Comparison of ENCODE assay signal across 30 mouse cellular contexts in the genomic region with DNA sequence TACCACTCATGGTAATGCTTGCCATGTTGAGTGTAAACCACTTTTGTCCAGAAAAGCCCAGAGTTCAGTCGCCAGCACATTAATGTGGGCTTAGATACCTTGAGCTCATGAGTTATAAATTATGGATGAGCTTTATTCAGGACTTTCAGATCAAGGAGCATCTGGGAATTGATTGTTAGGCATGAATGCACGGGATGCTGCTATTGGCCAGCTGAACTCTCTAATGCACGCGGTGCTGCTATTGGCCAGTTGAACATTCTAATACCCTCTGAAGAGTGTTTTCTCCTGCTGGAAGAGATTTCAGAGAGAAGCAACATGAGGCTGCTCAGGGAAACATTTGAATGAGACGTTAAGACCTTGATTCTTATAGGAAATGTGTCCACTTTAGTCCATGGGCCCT. TPM values are rescaled to one million over a fixed set of nuclear protein-coding genes. Genes with fewer than 3 reads are reported as not detected.
DNase-seq lines count a peak whose midpoint lies in the region; ATAC-seq and TF ChIP-seq lines count a peak whose summit lies in the region.
"Had no signal": no experiment of that assay in that cellular context is flagged by ENCODE, and none has a peak within 500 bp of the region (broad histone marks: within the 10 kb centered on the region; RNA-seq: fewer than 3 reads in every experiment).

No protein-coding gene starts in this region.

- H3K4me2 ChIP-seq in midbrain, embryonic 11.5 days, result no peak overlapping the region
- H3K4me2 ChIP-seq in midbrain, embryonic 16.5 days (ENCODE audit: low read length), result no peak overlapping the region
- no peak overlapping the region for H3K4me2 ChIP-seq in midbrain, embryonic 14.5 days (ENCODE audit: low read length)
- H3K4me2 ChIP-seq in liver, postnatal 0 days (ENCODE audit: low read depth, low read length), result no peak overlapping the region
- H3K4me2 ChIP-seq: heart, embryonic 13.5 days; hindbrain, embryonic 14.5 days had no signal

- TF ChIP-seq EP300 in liver, postnatal 0 days (IDR thresholded peaks at IDR 0.05; ENCODE audit: low read depth), result no peak

- no peak overlapping the region for H3K4me3 ChIP-seq in midbrain, embryonic 11.5 days (ENCODE audit: low read depth, low read length)
- H3K4me3 ChIP-seq in midbrain, embryonic 16.5 days (ENCODE audit: low read depth, low read length), result no peak overlapping the region
- H3K4me3 ChIP-seq in midbrain, embryonic 14.5 days (replicated peaks; ENCODE audit: low read depth, low read length), result no peak overlapping the region
- no peak overlapping the region for H3K4me3 ChIP-seq in liver, postnatal 0 days (ENCODE audit: low read depth, low read length)
- H3K4me3 ChIP-seq: forebrain, embryonic 10.5 days; heart, adult 2 months; heart, embryonic 10.5 days; heart, embryonic 13.5 days had no signal

- DNase-seq in heart, adult 11 months, result peak; percentile 40
- DNase-seq in heart, postnatal 14 days, result no peak
- no peak for DNase-seq in midbrain, embryonic 11.5 days (ENCODE audit: low spot score, missing footprints)
- DNase-seq in midbrain, embryonic 14.5 days, result peak; percentile 65
- peak; percentile 18 for DNase-seq in retina, postnatal 1 day
- DNase-seq in liver, postnatal 0 days, result no peak
- DNase-seq in kidney, postnatal 36 days, result no peak
- DNase-seq: adrenal gland, adult 2 months; adrenal gland, postnatal 14 days; B cell, adult 2 months; cerebellum, adult 11-12 months; cerebellum, adult 8-10 months; cerebellum, postnatal 14 days; gastrocnemius, postnatal 25 days; heart, adult 2 months had no signal

- no peaks in the 10 kb centered on the region for H3K36me3 ChIP-seq in midbrain, embryonic 11.5 days (ENCODE audit: control insufficient read depth, insufficient read depth, low read length)
- H3K36me3 ChIP-seq in midbrain, embryonic 16.5 days (ENCODE audit: control insufficient read depth, insufficient read depth, low read length), result no peaks in the 10 kb centered on the region
- no peaks in the 10 kb centered on the region for H3K36me3 ChIP-seq in midbrain, embryonic 14.5 days (ENCODE audit: control insufficient read depth, insufficient read depth, low read length)
- H3K36me3 ChIP-seq in liver, postnatal 0 days (replicated peaks; ENCODE audit: insufficient read depth, low read length), result no peaks in the 10 kb centered on the region
- H3K36me3 ChIP-seq: forebrain, embryonic 10.5 days; G1E; heart, embryonic 10.5 days; heart, embryonic 13.5 days had no signal

- no peak overlapping the region for H3K27ac ChIP-seq in midbrain, embryonic 11.5 days (ENCODE audit: low read depth, low read length)
- H3K27ac ChIP-seq in midbrain, embryonic 16.5 days (ENCODE audit: low read length), result no peak overlapping the region
- no peak overlapping the region for H3K27ac ChIP-seq in midbrain, embryonic 14.5 days (replicated peaks; ENCODE audit: low read depth, low read length)
- H3K27ac ChIP-seq in liver, postnatal 0 days (ENCODE audit: low read depth), result no peak overlapping the region
- H3K27ac ChIP-seq: forebrain, embryonic 10.5 days; heart, adult 2 months; heart, embryonic 10.5 days; heart, embryonic 13.5 days; hindbrain, embryonic 14.5 days; hindbrain, postnatal 0 days had no signal

- no peak for TF ChIP-seq CTCF in liver, postnatal 0 days (IDR thresholded peaks at IDR 0.05; ENCODE audit: low read depth)

- 58% methylated on average over 5 of the region's 5 CpGs for WGBS in midbrain, embryonic 11.5 days
- WGBS in midbrain, embryonic 16.5 days, result 35% methylated on average over 5 of the region's 5 CpGs
- WGBS in midbrain, embryonic 14.5 days, result 39% methylated on average over 5 of the region's 5 CpGs
- 79% methylated on average over 5 of the region's 5 CpGs for WGBS in liver, postnatal 0 days (ENCODE audit: insufficient replicate concordance)

- H3K4me1 ChIP-seq in midbrain, embryonic 11.5 days (ENCODE audit: control insufficient read depth, insufficient read depth, low read length), result peaks cover 4% of the 10 kb centered on the region; the same call in 1 of the 2 replicates
- no peaks in the 10 kb centered on the region for H3K4me1 ChIP-seq in midbrain, embryonic 16.5 days (ENCODE audit: control insufficient read depth, insufficient read depth, low read length)
- 0 out of 2 replicates have a peak, but pooled peaks cover 4% of the 10 kb centered on the region for H3K4me1 ChIP-seq in midbrain, embryonic 14.5 days (ENCODE audit: control insufficient read depth, insufficient read depth, low read length)
- H3K4me1 ChIP-seq in liver, postnatal 0 days (ENCODE audit: insufficient read depth), result no peaks in the 10 kb centered on the region
- H3K4me1 ChIP-seq: heart, embryonic 10.5 days; heart, embryonic 13.5 days had no signal

- intact Hi-C loops in heart, postnatal 14 days (cut with DNase I), result no loop called here

- H3K9me3 ChIP-seq in midbrain, embryonic 11.5 days (ENCODE audit: control insufficient read depth, low read length), result peaks cover 7% of the 10 kb centered on the region; the same call in 1 of the 2 replicates
- H3K9me3 ChIP-seq in midbrain, embryonic 16.5 days (replicated peaks; ENCODE audit: control insufficient read depth, low read length, poor library complexity, severe bottlenecking), result no peaks in the 10 kb centered on the region
- H3K9me3 ChIP-seq in midbrain, embryonic 14.5 days (ENCODE audit: control insufficient read depth, low read length), result no peaks in the 10 kb centered on the region
- H3K9me3 ChIP-seq in liver, postnatal 0 days (ENCODE audit: low read length), result no peaks in the 10 kb centered on the region
- H3K9me3 ChIP-seq: G1E; heart, embryonic 10.5 days had no signal

- H3K9ac ChIP-seq in midbrain, embryonic 11.5 days (ENCODE audit: low read length), result no peak overlapping the region
- no peak overlapping the region for H3K9ac ChIP-seq in midbrain, embryonic 16.5 days (ENCODE audit: low read depth, low read length)
- H3K9ac ChIP-seq in midbrain, embryonic 14.5 days (replicated peaks; ENCODE audit: low read length), result no peak overlapping the region
- no peak overlapping the region for H3K9ac ChIP-seq in liver, postnatal 0 days (replicated peaks)
- H3K9ac ChIP-seq: heart, embryonic 13.5 days; hindbrain, embryonic 14.5 days had no signal

- ATAC-seq in midbrain, embryonic 11.5 days (ENCODE audit: low FRiP score), result peak; percentile 89
- no peak for ATAC-seq in midbrain, embryonic 16.5 days
- peak; percentile 78; the same call in 1 of the 2 replicates for ATAC-seq in midbrain, embryonic 14.5 days (ENCODE audit: low FRiP score, low TSS enrichment)
- ATAC-seq in liver, postnatal 0 days, result no peak
- ATAC-seq: forebrain, embryonic 14.5 days; hindbrain, postnatal 0 days; inflammation-experienced regulatory T-cells, adult 6 months; Patski had no signal

- H3K27me3 ChIP-seq in midbrain, embryonic 11.5 days (ENCODE audit: control insufficient read depth, insufficient read depth, low read length), result no peaks in the 10 kb centered on the region
- H3K27me3 ChIP-seq in midbrain, embryonic 16.5 days (ENCODE audit: control insufficient read depth, insufficient read depth, low read depth, low read length), result no peaks in the 10 kb centered on the region
- H3K27me3 ChIP-seq in midbrain, embryonic 14.5 days (ENCODE audit: control insufficient read depth, insufficient read depth, low read length), result no peaks in the 10 kb centered on the region
- no peaks in the 10 kb centered on the region for H3K27me3 ChIP-seq in liver, postnatal 0 days (ENCODE audit: insufficient read depth, low read length)
- H3K27me3 ChIP-seq: CH12.LX; heart, embryonic 13.5 days had no signal

RNA-seq across cellular contexts. Expression of a gene that starts 45.1 kb away (rescaled TPM):
- under 1 TPM in 1 of 2 experiments, not detected in 1; 0.39 TPM for total RNA-seq in heart, postnatal 14 days (2021)
- polyA plus RNA-seq in midbrain, embryonic 11.5 days (2014; fragmentation: Nextera tagmentation; extraction: Ambion mirVana), result not detected in 2 replicates
- polyA plus RNA-seq in midbrain, embryonic 16.5 days (2015; fragmentation: Nextera tagmentation; extraction: Ambion mirVana), result not detected in 2 replicates
- not detected in 2 replicates for polyA plus RNA-seq in midbrain, embryonic 14.5 days (2014; fragmentation: Nextera tagmentation; extraction: Ambion mirVana)
- not detected in 2 replicates for polyA plus RNA-seq in liver, postnatal 0 days (2015; fragmentation: Nextera tagmentation; extraction: Ambion mirVana)
- total RNA-seq: adrenal gland, adult 2 months; adrenal gland, postnatal 14 days; adrenal gland, postnatal 4 days; CH12.LX; gastrocnemius, adult 8-10 months; gastrocnemius, postnatal 25 days; heart, adult 2 months; heart, postnatal 25 days; hematopoietic stem cell, adult 5-6 weeks; hindbrain, postnatal 0 days had no signal
- polyA plus RNA-seq: forebrain, embryonic 10.5 days; forebrain, embryonic 14.5 days; G1E; heart, embryonic 13.5 days; hindbrain, embryonic 14.5 days; hindbrain, postnatal 0 days; Patski had no signal

Comparison
In these comparisons a context has a peak if more than half of its experiments do, and no peak if none do; other contexts are left out.
1. DNase-seq: peak in heart, adult 11 months (single experiment), midbrain, embryonic 14.5 days (single experiment) and retina, postnatal 1 day (single experiment); none in heart, postnatal 14 days (0 of 2), midbrain, embryonic 11.5 days (single experiment), liver, postnatal 0 days (single experiment) and kidney, postnatal 36 days (0 of 2).
2. ATAC-seq: peak in midbrain, embryonic 11.5 days (single experiment) and midbrain, embryonic 14.5 days (single experiment); none in midbrain, embryonic 16.5 days (single experiment) and liver, postnatal 0 days (single experiment).